Mouse (Mus musculus): ENCODE measurements around the gene Asf1b.
A peak's percentile ranks its signal among the peaks of the same experiment; 100 is the strongest.

Asf1b gene

DNA sequence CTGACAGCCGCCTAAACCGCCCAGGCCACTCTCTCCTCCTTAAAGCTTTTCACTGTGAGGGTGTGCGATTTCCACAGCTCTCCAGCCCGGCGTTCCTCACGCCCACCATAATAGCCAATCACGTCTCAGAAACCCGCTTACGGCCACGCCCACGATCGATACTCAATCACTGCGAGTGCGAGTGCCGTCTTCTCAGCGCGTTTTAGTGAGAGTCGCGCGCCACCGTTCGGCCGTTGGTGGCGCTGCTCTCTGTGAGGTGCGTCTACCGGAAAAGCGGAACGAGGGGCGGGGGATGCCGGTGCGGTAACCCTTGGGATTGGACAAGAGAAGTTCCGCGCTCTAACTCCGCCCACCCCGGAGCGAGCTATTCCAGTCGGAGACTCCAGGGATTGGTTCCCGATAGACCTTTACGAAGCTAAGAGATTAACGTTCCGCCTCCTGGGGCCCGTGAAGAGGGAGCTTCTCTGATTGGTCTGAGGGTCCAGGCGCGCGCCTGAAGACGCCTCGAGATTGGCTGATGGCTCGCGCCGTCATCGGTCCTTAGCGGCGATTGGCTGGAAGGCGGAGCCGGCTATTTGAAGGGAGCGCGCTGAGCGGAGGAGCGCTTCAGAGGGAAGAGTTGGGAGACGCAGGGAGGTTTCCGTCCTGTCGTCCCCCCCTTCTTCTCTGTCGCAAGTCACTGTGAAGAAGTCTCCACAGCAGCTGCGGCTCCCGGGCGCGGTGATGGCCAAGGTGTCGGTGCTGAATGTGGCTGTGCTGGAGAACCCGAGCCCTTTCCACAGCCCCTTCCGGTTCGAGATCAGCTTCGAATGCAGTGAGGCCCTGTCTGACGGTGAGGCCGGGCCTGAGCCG is at the start of gene Asf1b, which contains the start of gene Gm10644:
TSS of gene Asf1b (plus strand) at position 402 of the 852 bp plus-strand sequence.
TSS of gene Gm10644 (minus strand) at position 100 of the 852 bp plus-strand sequence.
- DNase-seq = peak; percentile 99 to 100

DNA sequence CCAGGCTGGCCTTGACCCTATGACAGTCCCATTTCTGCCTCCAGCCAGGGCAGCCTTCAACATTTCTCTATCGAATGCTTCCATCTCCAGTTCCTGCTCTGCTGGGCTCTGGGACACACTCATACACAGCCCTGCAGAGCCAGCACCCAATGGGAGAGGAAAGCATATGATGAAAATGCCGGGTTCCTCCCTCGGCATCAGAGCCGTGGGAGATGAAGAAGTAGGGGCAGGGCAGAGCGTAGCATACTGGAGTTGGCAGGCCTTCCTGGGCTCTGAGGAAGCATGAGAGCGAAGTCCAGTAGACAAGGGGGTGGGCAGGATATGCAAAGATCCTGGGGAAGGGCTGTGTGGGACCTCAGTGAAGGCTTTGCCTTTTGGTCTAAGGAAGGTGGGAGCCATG is 46.7 kb upstream of the Asf1b start:
- DNase-seq = no peak

DNA sequence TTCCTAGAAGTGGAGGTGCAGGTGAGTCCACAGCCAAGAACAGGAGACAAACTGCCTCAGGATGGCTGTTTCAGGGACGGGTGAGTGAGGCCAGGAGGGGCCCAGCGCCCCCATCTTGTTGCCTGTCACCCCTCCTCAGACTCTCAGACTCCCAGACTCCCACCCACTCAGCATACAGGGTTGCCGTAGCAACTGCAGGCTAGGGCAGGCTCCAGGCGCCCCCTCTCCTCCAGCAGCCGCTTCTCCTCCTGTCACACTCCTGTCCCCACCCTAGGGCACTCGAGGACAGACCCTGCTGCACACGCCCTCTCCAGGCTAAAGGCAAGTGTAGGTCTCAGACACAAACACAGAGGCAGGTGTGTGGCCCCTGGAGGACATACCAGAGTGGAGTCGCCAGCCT is 46.0 kb upstream of the Asf1b start:
- no peak for DNase-seq

DNA sequence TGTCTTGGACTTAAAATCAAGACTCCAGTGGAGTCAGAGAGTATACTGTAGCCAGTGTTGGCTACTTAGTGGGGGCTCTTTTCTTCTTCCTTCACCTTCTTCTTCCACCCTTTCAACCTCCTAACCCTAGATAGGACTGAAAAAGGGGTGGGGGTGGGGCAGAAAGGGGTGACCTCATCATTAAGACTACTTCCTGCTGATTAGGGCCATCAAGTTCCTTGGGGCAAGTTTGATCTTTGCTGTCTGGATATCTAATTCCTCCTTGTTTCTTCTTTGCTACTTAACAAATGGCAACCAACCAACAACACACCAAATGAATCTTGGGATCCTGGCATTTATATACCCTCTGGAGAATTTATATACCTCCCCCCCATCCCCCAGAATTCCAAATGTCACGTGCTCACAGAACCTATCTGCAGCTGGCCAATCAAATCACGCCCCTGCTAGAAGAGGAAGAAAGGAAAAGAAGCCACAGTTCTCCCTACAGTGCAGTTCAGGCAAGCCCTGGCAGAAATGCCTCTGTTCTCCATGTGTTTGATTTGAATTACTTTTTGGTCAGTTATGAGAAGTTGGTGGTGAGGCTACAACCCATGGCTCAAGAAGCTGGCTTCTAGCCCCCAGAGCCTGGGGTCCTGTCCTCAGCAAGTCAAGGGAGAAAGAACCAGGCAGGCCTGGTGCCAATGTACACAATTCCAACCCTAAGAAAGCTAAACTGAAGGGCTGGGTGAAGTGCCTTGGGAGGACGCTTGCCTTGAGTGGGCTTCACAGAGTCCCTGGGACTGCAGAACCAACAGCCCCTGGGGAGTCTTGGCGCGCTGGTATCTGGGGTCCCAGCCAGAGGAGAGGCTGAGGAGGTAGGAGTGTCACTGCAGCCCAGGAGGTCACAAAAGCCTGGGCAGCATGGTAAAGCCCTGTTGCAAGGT is 43.2 kb upstream of the Asf1b start:
- DNase-seq = no peak

DNA sequence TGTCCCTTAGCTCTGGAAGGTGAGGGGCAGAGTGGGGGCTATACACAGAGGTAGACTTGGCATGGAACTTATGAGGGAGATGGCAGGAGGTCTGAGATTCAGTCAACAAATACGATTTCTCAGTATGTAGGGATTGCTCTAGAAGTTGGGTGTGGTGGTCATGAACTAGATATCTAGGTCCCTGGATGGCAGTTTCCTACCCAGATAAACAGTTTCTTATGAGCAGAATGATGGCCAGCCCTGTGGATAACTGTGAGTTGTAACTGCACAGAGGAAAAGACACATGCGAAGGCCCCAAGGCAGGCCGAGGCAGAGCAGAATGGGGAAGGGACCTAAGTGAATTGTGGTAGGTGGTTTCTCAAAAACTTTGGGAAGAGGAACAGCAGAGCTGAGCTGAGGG is 41.1 kb upstream of the Asf1b start:
- DNase-seq = no peak

DNA sequence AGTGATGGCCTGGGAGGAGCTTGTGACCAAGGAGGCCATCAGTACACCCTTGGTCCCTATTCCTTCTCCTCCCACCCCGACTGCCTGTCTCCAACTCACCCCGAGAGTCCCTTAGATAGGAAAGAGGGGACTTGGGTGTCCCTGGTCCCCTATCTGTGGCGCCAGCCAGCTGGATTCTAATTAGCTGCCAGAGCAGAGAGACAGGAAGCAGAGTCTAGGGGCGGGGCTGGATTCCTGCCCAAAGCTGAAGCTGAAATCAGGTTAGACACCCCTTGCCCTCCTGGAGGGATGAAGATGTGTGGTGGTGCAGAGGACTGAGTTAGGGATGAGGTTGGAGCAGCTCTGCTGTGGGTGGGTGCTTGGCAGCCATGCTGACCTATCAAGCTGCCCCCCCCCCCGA is 40.4 kb upstream of the Asf1b start:
- peak; percentile 36 to 43 for DNase-seq

DNA sequence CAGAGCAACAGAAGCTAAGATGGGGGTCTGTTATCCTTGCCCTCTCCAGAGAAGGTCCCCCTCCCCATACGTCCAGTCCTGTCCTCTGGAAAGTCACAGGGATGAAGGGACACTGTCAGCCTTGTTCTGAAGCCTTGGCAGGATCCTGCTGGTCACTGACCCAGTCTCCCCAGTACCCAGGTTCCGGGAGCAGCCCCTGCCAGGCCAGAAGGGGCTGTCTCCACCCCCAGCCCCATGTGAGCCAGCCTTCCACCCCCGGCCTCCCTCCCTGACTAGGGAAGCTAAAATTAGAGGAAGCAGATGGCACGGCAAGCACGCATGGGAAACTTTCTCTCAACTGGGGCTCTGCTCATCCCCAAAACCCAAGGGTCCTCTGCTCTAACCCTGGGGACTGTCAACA is 39.3 kb upstream of the Asf1b start:
- DNase-seq = no peak

DNA sequence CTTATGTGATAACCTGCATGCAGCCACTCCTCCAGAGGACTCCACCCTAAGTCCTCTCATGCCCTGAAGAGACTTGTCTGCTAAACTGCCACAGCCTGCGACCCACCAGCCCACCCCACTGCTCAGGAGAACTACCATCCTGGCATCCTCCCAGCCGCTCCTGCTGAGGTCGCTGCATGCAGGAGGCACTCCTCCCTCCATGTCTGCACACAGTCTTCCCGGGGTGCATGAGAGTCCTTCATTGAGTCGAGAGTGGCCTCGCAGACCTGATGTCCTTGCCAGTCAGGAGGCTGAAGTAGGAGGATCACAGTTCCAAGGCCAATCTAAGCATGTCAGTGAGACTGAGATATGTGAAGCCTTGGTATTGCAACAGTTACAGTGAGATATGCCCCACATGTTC is 37.7 kb upstream of the Asf1b start:
- no peak for DNase-seq

DNA sequence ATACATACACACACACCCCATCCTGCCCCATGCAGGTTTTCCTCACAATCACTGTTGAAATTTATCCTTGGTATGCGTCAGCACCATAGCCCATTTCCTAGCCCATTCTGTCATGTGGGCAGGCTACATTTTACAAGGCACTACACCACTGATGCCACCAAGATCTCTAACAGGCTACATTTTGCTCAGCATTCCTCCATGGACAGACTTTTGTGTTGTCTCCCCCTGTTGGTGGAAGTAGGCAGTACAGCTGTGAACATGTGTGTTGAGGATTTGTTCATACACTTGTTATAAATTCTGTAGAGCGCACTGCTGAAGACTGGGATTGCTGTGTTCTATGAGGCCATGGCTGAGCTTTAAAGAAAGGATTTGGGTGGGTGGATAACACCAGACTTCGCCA is 33.7 kb upstream of the Asf1b start:
- DNase-seq = peak; percentile 89

DNA sequence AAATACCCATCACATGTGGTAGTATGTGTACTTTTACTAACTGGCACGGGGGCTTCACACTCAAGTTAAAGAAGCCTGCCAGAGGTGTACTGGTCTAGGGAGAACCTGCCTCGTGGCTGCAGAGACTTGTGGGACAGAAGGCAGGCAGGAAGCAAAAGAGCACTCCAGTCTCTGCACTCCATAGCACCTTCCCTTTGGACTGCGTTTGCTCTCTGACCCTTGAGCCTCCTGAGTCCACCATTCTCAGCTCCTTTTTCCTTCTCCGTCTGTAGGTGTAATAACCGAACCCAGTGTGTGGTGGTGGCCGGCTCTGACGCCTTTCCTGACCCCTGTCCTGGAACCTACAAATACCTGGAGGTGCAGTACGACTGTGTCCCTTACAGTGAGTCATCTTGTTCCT is 32.6 kb upstream of the Asf1b start:
- no peak for DNase-seq

DNA sequence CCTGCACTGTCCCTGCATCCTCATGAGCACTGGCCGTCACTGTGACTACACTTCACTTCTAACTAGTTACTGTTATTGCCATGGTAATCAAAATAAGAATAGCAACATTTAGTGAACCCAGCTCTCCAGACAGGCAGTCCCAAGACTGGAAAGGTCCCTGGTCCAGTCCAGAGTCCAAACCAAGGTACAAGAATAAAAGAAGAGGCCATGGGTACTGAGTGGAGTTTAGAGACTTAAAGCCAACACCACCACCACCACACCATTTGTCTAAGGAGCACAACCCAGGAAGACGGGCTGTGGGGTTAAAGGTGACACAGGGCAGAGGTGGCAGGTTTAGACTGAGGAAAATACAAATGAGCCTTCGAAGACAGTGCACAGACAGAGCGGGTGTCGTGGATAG is 30.7 kb upstream of the Asf1b start:
- no peak for DNase-seq

DNA sequence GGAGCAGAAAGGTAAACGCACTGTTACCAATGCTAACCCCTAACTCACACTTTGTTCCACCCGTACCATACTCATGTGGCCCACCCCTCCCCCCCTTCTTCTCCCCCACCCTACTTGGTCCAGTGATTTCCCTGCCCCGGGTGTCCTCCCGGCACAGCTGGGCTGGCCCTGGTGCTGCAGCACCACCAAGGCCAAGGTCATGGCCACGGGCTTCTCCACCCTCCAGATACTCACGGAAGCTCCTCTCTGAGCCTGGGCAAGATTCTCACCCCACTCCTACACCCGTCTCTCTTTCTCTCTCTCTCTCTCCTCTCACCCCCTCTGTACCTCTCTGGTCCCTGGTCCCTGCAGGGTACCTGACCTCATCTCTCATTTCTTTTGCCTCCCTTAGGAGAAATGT is 29.0 kb upstream of the Asf1b start:
- DNase-seq = peak in 1 of 2 experiments; percentile 48

DNA sequence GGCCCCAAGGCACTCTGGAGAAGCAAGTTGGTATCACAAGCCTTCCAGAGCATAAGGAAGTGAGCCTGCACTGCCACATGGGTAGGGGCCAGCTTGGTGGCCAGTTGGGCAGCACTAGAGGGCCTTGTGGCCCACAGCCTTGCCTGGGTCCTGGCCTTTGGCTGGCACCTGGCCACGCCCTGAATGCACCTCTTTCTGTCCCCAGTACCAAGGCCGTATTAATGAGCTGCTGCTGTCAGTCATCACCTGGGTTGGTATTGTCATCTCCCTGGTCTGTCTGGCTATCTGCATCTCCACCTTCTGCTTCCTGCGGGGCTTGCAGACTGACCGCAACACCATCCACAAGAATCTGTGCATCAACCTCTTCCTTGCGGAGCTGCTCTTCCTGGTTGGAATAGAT is 21.1 kb upstream of the Asf1b start:
- DNase-seq = no peak

DNA sequence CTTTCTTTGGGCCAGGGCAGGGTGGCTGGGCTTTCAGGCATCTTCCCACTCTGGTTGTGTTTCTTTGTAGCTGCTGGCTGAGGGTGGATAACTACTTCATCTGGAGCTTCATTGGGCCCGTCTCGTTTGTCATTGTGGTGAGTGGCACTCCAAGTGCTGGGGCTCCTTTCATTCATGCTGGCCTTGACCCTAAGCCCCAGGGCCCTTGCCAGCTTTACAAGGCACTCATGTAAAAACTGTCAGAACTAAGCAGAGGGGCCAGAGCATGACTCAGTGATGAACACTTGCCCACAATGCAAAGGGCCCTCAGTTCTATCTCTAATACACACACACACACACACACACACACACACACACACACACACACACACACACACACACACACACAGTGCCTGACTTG is 20.3 kb upstream of the Asf1b start:
- DNase-seq = no peak

DNA sequence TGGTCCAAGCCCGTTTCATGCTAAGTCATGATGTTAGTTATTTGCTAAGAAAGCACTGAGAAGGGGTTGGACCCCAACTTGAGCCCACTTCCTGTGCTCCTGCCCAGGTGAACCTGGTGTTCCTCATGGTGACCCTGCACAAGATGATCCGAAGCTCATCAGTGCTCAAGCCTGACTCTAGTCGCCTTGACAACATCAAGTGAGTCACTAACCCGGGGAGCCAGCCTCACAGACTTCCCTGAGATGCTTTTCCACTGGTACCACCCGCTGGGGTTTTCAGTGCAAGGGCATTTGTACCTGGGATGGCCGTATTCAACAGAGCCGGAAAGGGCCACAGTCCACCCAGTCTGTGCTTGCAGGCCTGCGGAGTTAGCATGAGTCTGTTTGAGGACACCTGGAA is 19.9 kb upstream of the Asf1b start:
- no peak for DNase-seq

DNA sequence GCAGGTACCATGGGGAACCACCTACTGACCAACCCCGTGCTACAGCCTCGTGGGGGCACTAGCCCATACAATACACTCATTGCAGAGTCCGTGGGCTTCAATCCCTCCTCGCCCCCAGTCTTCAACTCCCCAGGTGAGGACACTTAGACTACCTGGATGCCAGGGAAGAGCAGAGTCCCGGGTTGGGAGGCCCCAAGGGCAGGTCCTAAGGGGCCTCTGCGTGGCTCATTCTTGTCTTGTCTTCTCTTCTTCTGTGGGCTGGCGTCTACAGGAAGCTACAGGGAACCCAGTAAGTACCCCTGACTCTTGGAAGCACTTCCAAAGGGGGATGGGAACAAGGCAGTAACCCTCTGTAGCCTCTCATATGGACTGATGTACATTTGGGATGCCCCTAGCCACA is 17.7 kb upstream of the Asf1b start:
- DNase-seq = no peak

DNA sequence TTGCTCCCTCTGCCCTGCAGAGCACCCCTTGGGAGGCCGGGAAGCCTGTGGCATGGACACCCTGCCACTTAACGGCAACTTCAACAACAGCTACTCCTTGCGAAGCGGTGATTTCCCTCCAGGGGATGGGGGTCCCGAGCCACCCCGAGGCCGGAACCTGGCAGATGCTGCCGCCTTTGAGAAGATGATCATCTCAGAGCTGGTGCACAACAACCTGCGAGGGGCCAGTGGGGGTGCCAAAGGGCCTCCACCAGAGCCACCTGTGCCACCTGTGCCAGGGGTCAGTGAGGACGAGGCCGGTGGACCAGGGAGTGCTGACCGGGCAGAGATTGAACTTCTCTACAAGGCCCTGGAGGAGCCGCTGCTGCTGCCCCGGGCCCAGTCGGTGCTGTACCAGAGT is 17.0 kb upstream of the Asf1b start:
- peak in 1 of 2 experiments; percentile 2 for DNase-seq

DNA sequence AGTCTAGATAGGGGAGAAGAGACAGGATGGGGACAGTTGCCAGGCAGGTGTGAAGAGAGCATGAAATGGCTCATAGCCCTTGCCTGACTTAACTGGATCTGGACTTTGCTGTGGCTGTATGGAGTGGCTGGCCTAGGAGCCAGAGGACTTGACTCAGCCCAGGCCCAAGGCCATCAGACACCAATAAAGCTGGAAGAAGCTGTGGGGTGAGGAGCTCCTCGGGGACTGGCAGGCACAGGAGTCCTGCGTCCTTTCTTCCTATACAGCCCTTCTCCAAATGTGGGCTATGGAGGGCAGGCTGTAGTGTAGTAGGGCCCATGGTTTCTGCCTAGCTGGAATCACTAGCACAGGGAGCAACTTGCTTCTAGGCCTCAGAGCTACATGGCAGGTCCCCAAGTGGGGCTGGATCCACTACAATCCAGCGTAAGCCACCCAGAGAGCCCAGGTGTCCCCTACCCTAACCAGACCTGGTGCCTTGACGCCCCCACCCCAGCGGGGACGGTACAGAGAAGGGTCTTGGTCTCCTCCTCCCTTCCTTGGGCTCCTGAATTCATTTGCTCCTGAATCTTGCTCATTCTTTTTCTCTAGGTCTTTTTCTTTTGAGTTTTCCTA is 14.1 kb upstream of the Asf1b start:
- DNase-seq = no peak

DNA sequence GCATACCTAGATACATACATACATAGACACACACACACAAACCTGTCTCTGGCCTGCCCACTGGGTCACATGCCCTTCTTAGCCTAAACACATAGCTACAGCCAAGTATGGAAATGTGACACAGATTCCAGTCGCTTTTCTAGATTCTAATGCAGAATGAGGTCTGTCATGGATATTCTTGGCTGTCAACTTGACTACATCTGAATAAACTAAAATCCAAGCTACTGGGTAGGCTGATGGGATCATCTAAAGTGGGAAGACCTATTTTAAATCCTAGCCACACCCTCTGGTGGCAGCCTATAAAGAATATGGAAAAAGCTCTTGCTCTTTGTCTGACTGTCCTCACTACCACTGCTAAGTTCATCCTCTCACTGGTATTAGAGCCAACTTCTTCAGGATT is 12.9 kb upstream of the Asf1b start:
- DNase-seq = no peak

DNA sequence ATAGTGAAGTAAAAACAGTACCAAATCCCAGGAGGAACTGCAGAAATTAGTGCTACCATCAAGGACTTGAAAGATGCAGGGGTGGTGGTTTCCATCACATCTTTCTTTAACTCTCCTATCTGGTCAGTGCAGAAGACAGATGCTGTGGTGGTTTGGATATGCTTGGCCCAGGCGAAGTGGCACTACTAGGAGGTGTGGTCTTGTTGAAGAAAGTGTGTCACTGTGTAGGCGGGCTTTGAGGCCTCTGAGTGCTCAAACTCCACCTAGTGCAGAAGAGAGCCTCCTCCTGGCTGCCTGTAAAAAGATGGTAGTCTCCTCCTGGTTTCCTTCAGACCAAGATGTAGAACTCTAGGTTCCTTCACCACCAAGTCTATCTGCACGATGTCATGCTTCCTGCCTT is 9.8 kb upstream of the Asf1b start:
- no peak for DNase-seq

DNA sequence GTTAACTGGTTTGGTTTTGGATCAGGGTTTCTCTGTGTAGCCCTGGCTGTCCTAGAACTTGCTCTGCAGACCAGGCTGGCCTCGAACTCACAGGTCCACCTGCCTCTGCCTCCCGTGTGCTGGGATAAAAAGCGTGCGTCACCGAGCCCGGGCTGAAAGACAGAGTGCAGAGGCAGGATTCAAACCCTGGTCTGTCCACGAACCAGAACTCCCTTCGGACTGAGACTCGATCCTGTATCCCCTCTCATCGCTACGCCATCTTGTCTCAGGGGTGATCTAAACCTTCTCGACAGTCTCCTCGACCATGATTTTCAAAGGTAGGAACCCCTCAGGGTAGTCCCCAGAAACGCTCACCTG is 580 bp upstream of the Asf1b start:
- no peak for DNase-seq

DNA sequence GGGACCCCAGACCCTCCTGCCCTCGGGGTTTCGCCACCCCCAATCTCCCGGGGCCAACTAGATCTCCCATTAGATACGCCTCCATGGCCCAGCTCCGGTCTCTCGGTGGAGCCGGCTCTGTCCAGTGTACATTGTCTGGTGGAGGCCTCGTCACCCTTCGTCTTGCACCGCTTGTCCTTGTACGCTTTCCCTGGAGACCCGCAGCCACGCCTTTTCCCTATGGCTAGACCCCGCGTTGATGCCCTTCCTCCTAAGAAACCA is 581 bp downstream of the Asf1b start:
- DNase-seq = no peak

DNA sequence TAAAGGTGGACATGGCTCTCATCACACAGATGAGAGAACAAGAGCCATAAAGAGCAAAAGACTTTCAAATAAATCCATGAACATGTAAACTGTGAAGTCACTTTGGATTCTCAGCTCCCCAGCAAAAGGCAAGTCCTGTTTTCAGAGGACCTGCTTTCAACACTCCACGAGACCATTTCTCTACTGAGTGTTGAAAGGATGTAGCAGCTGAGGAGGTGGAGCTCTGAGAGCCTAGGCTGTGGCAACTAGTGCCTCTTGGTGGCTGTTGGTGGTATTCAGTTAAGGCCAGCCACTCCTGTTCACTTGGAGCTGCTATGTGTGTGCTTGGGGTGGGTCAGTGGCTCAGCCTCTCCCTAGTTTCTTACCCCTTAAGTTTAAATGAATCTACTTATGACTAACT is 1.5 kb downstream of the Asf1b start:
- no peak for DNase-seq
